Mouse (Mus musculus) brain, embryonic 14.5 days (tissue): ENCODE measurements around the gene Tent4b.

Source experiments
- CTCF ChIP-seq: fragments of 200-500 bp; IDR thresholded peaks from 2 replicates; pipeline ENCODE4 v1.5.1; 2012; ENCODE audit warnings: inconsistent platforms, mild to moderate bottlenecking, moderate library complexity, borderline replicate concordance; ENCODE audit not compliant: insufficient read depth, insufficient read length; ENCODE audit errors: extremely low read depth
- POLR2A ChIP-seq: fragments of 200-500 bp; IDR thresholded peaks from 2 replicates; pipeline ENCODE4 v1.6.1; 2012; ENCODE audit warnings: mild to moderate bottlenecking, inconsistent platforms, borderline replicate concordance; ENCODE audit not compliant: poor library complexity, insufficient read depth, insufficient read length, severe bottlenecking; ENCODE audit errors: extremely low read depth

- no peak for TF ChIP-seq POLR2A
- no peak for TF ChIP-seq CTCF
These were observed 83.7 kb downstream of the Tent4b start for GRCm38 (mm10) chr8:88282684-88283083.
